10 mouse cellular contexts compared by ENCODE assay signal in genomic region chr4:103346058-103346457, GRCm38 (mm10). TPM values are rescaled to one million over a fixed set of nuclear protein-coding genes. Genes with fewer than 3 reads are reported as not detected.
DNase-seq lines count a peak whose midpoint lies in the region; ATAC-seq and TF ChIP-seq lines count a peak whose summit lies in the region.
"Had no signal": no experiment of that assay in that cellular context is flagged by ENCODE, and none has a peak within 500 bp of the region (broad histone marks: within the 10 kb centered on the region; RNA-seq: fewer than 3 reads in every experiment).

No protein-coding gene starts in this region.

- H3K27ac ChIP-seq in embryonic facial prominence, embryonic 11.5 days (replicated peaks; ENCODE audit: low read depth, low read length): no peak overlapping the region
- H3K27ac ChIP-seq in embryonic facial prominence, embryonic 10.5 days (replicated peaks): no peak overlapping the region
- no peak overlapping the region for H3K27ac ChIP-seq in liver, embryonic 14.5 days
- H3K27ac ChIP-seq: stomach, embryonic 15.5 days had no signal

- no peak overlapping the region for H3K4me3 ChIP-seq in embryonic facial prominence, embryonic 11.5 days (ENCODE audit: low read depth, low read length)
- H3K4me3 ChIP-seq in embryonic facial prominence, embryonic 10.5 days: no peak overlapping the region
- no peak overlapping the region for H3K4me3 ChIP-seq in liver, embryonic 14.5 days (ENCODE audit: insufficient read depth in 1 of 2, low read depth in 2 of 2, low read length in 2 of 2)
- H3K4me3 ChIP-seq: stomach, embryonic 15.5 days had no signal

- 47% methylated on average over 2 of the region's 2 CpGs for WGBS in embryonic facial prominence, embryonic 11.5 days
- WGBS in embryonic facial prominence, embryonic 10.5 days: 58% methylated on average over 2 of the region's 2 CpGs
- 74% methylated on average over 2 of the region's 2 CpGs for WGBS in liver, embryonic 14.5 days (ENCODE audit: insufficient replicate concordance)

- no peaks in the 10 kb centered on the region for H3K9me3 ChIP-seq in embryonic facial prominence, embryonic 11.5 days (replicated peaks; ENCODE audit: control insufficient read depth, low read length)
- no peaks in the 10 kb centered on the region for H3K9me3 ChIP-seq in embryonic facial prominence, embryonic 10.5 days
- H3K9me3 ChIP-seq in liver, embryonic 14.5 days (ENCODE audit: control insufficient read depth, low read length): no peaks in the 10 kb centered on the region
- H3K9me3 ChIP-seq: stomach, embryonic 15.5 days had no signal

- H3K9ac ChIP-seq in embryonic facial prominence, embryonic 11.5 days (replicated peaks; ENCODE audit: low read length): no peak overlapping the region
- H3K9ac ChIP-seq in liver, embryonic 14.5 days (replicated peaks): no peak overlapping the region
- H3K9ac ChIP-seq: stomach, embryonic 15.5 days had no signal

- ATAC-seq in embryonic facial prominence, embryonic 11.5 days (replicated peaks; ENCODE audit: insufficient number of reproducible peaks, low FRiP score, low TSS enrichment, low read depth): no peak
- no peak for ATAC-seq in liver, embryonic 14.5 days (ENCODE audit: insufficient read depth)
- peak; percentile 84 for ATAC-seq in megakaryocyte progenitor cell, adult 5-6 weeks (replicated peaks; ENCODE audit: poor library complexity)

- no peaks in the 10 kb centered on the region for H3K36me3 ChIP-seq in embryonic facial prominence, embryonic 11.5 days (replicated peaks; ENCODE audit: control insufficient read depth, insufficient read depth, low read depth, low read length)
- no peaks in the 10 kb centered on the region for H3K36me3 ChIP-seq in embryonic facial prominence, embryonic 10.5 days (replicated peaks)
- no peaks in the 10 kb centered on the region for H3K36me3 ChIP-seq in liver, embryonic 14.5 days (replicated peaks; ENCODE audit: control insufficient read depth, insufficient read depth, low read depth)
- H3K36me3 ChIP-seq: stomach, embryonic 15.5 days had no signal

- TF ChIP-seq EP300 in liver, embryonic 14.5 days (IDR thresholded peaks at IDR 0.05; ENCODE audit: low read depth): no peak

- H3K4me2 ChIP-seq in embryonic facial prominence, embryonic 11.5 days (ENCODE audit: low read depth, low read length): no peak overlapping the region
- H3K4me2 ChIP-seq in liver, embryonic 14.5 days (ENCODE audit: low read depth): no peak overlapping the region
- H3K4me2 ChIP-seq: stomach, embryonic 15.5 days had no signal

- no peaks in the 10 kb centered on the region for H3K4me1 ChIP-seq in embryonic facial prominence, embryonic 11.5 days (ENCODE audit: control insufficient read depth, insufficient read depth, low read length)
- no peaks in the 10 kb centered on the region for H3K4me1 ChIP-seq in embryonic facial prominence, embryonic 10.5 days
- no peaks in the 10 kb centered on the region for H3K4me1 ChIP-seq in liver, embryonic 14.5 days (replicated peaks; ENCODE audit: control insufficient read depth in 2 of 2, insufficient read depth in 2 of 2, low read length in 1 of 2)
- H3K4me1 ChIP-seq: stomach, embryonic 15.5 days had no signal

- intact Hi-C loops in heart, postnatal 14 days (cut with DNase I): loop anchor here (2.0 to 10.0 kb wide), 4 partner anchors 33 to 359 kb away; partner anchors contain the start of genes Mier1, Oma1, Slc35d1 and Wdr78

- peak; percentile 61; the same call in 1 of the 2 replicates for TF ChIP-seq CTCF in liver, embryonic 14.5 days (IDR thresholded peaks at IDR 0.05; ENCODE audit: low read depth)

- DNase-seq in embryonic facial prominence, embryonic 11.5 days (ENCODE audit: low spot score): peak; percentile 78
- no peak for DNase-seq in embryonic facial prominence, embryonic 10.5 days (ENCODE audit: low spot score)
- DNase-seq in liver, embryonic 14.5 days (ENCODE audit: low read depth in 3 of 3, low spot score in 3 of 3): peak; percentile 11 to 40 (median 17)
- DNase-seq in liver: no peak
- peak; percentile 38 for DNase-seq in c-Kit-positive CD71-positive TER-119-negative erythroid progenitor cells, embryonic 14.5 days (ENCODE audit: low read depth)
- DNase-seq in heart, postnatal 14 days: peak; percentile 8 to 17
- DNase-seq in yolk sac, embryonic 10.5 days (ENCODE audit: low spot score): no peak

- no peaks in the 10 kb centered on the region for H3K27me3 ChIP-seq in embryonic facial prominence, embryonic 11.5 days (ENCODE audit: control insufficient read depth, insufficient read depth, low read length)
- H3K27me3 ChIP-seq in embryonic facial prominence, embryonic 10.5 days (replicated peaks; ENCODE audit: low read depth, poor library complexity, severe bottlenecking): no peaks in the 10 kb centered on the region
- H3K27me3 ChIP-seq in liver, embryonic 14.5 days (ENCODE audit: control insufficient read depth, insufficient read depth, low read length): no peaks in the 10 kb centered on the region
- H3K27me3 ChIP-seq: stomach, embryonic 15.5 days had no signal

RNA-seq across cellular contexts. Expression of gene Oma1, which starts 32.4 kb away (rescaled TPM):
- polyA plus RNA-seq in embryonic facial prominence, embryonic 11.5 days (2014; fragmentation: Nextera tagmentation; extraction: Ambion mirVana): 18.8 and 18.9 TPM in 2 replicates
- polyA plus RNA-seq in embryonic facial prominence, embryonic 10.5 days (2016; fragmentation: Nextera tagmentation; extraction: Ambion mirVana): 14.5 and 16.3 TPM in 2 replicates
- 5.0 and 6.8 TPM in 2 replicates for polyA plus RNA-seq in liver, embryonic 14.5 days (2012; rRNA removed)
- polyA plus RNA-seq in liver, embryonic 14.5 days (2014; fragmentation: Nextera tagmentation; extraction: Ambion mirVana): 10.3 and 13.4 TPM in 2 replicates
- total RNA-seq in heart, postnatal 14 days (2021): 10 to 100 TPM; 24.5 to 25.2 TPM
- 18.6 and 22.6 TPM in 2 replicates for total RNA-seq in megakaryocyte progenitor cell, adult 5-6 weeks (2015)
- 68.1 and 71.4 TPM in 2 replicates for total RNA-seq in megakaryocyte progenitor cell, adult 5-6 weeks (2017)

RNA-seq across cellular contexts. Expression of gene 4921539E11Rik, which starts 55.4 kb away (rescaled TPM):
- not detected in 2 replicates for polyA plus RNA-seq in embryonic facial prominence, embryonic 11.5 days (2014; fragmentation: Nextera tagmentation; extraction: Ambion mirVana)
- polyA plus RNA-seq in embryonic facial prominence, embryonic 10.5 days (2016; fragmentation: Nextera tagmentation; extraction: Ambion mirVana): not detected in 2 replicates
- polyA plus RNA-seq in liver, embryonic 14.5 days (2012; rRNA removed): not detected in 2 replicates
- polyA plus RNA-seq in liver, embryonic 14.5 days (2014; fragmentation: Nextera tagmentation; extraction: Ambion mirVana): not detected in 2 replicates
- total RNA-seq in heart, postnatal 14 days (2021): not detected
- not detected in 2 replicates for total RNA-seq in megakaryocyte progenitor cell, adult 5-6 weeks (2015)
- total RNA-seq in megakaryocyte progenitor cell, adult 5-6 weeks (2017): not detected in 2 replicates
- total RNA-seq: layer of hippocampus, postnatal 10 days had no signal
- polyA plus RNA-seq: stomach, embryonic 15.5 days had no signal

Comparison
In these comparisons a context has a peak if more than half of its experiments do, and no peak if none do; other contexts are left out.
1. DNase-seq: peak in embryonic facial prominence, embryonic 11.5 days (single experiment), liver, embryonic 14.5 days (3 of 3), c-Kit-positive CD71-positive TER-119-negative erythroid progenitor cells, embryonic 14.5 days (single experiment) and heart, postnatal 14 days (2 of 2); none in embryonic facial prominence, embryonic 10.5 days (single experiment), liver (single experiment) and yolk sac, embryonic 10.5 days (single experiment).